Mouse (Mus musculus) midbrain, embryonic 11.5 days (tissue): ENCODE measurements at regions not wholly inside any gene's neighbourhood (a gene's known extent, or its start where the extent isn't known, plus 50 kb on each side); places are given as distances from the start of the nearest gene placed in this dataset.

Experiments
- ATAC-seq: fragments of 200-750 bp; cut with Nextera tagmentation; 2 replicates; pipeline ENCODE4 v1.8.0; 2017; ENCODE audit warnings: moderate TSS enrichment, moderate library complexity; ENCODE audit not compliant: low FRiP score
- DNase-seq: peaks from one replicate; pipeline ENCODE4 v3.0.0; 2015; ENCODE audit warnings: low spot score; ENCODE audit errors: missing footprints
- H3K27ac ChIP-seq: fragments of 300-500 bp; sonication (generic); 2 replicates; pipeline ENCODE4 v1.5.1; 2014; ENCODE audit warnings: low read depth, low read length
- H3K27me3 ChIP-seq: fragments of 300-500 bp; sonication (generic); 2 replicates; pipeline ENCODE4 v1.6.1; 2014; ENCODE audit warnings: mild to moderate bottlenecking, low read length, moderate library complexity, mixed read lengths; ENCODE audit not compliant: control insufficient read depth, insufficient read depth
- H3K36me3 ChIP-seq: fragments of 300-500 bp; sonication (generic); 2 replicates; pipeline ENCODE4 v1.6.1; 2014; ENCODE audit warnings: mild to moderate bottlenecking, low read length, moderate library complexity, mixed read lengths; ENCODE audit not compliant: control insufficient read depth, insufficient read depth
- H3K4me1 ChIP-seq: fragments of 300-500 bp; sonication (generic); 2 replicates; pipeline ENCODE4 v1.6.1; 2014; ENCODE audit warnings: low read length; ENCODE audit not compliant: control insufficient read depth, insufficient read depth
- H3K4me2 ChIP-seq: fragments of 300-500 bp; sonication (generic); 2 replicates; pipeline ENCODE4 v1.6.1; 2014; ENCODE audit warnings: mild to moderate bottlenecking, moderate library complexity
- H3K4me3 ChIP-seq: fragments of 300-500 bp; sonication (generic); 2 replicates; pipeline ENCODE4 v1.5.1; 2014; ENCODE audit warnings: low read depth, low read length
- H3K9ac ChIP-seq: fragments of 300-500 bp; sonication (generic); 2 replicates; pipeline ENCODE4 v1.6.1; 2014; ENCODE audit warnings: low read length
- H3K9me3 ChIP-seq: fragments of 300-500 bp; sonication (generic); 2 replicates; pipeline ENCODE4 v1.6.1; 2016; ENCODE audit warnings: low read length; ENCODE audit not compliant: control insufficient read depth
- WGBS: fragments of 180-500 bp; shearing (Covaris S2); extraction: QIAGEN DNeasy Blood & Tissue Kit; methylation state at CpG from one replicate; pipeline ENCODE4 v1.1.7; 2014; 5-methylcytosine and 5-hydroxymethylcytosine counted together

- no peaks in the 10 kb centered on the region for H3K9me3 ChIP-seq
- H3K4me1 ChIP-seq: no peaks in the 10 kb centered on the region
- WGBS: 43% methylated on average over 3 of the region's 3 CpGs
- H3K4me3 ChIP-seq: no peak overlapping the region
- DNase-seq: no peak
- ATAC-seq: no peak
- no peaks in the 10 kb centered on the region for H3K36me3 ChIP-seq
- H3K4me2 ChIP-seq: no peak overlapping the region
- H3K27ac ChIP-seq: no peak overlapping the region
- H3K27me3 ChIP-seq: no peaks in the 10 kb centered on the region
- no peak overlapping the region for H3K9ac ChIP-seq
Measured at GRCm38 (mm10) chr5:15773839-15774238, 59.8 kb upstream of the Speer4c start.

- Histone ChIP-seq H3K27ac (no peak overlapping the region), H3K4me2 (no peak overlapping the region), H3K27me3 (no peaks in the 10 kb centered on the region), H3K9ac (no peak overlapping the region), H3K4me3 (no peak overlapping the region), H3K9me3 (no peaks in the 10 kb centered on the region), H3K36me3 (no peaks in the 10 kb centered on the region), H3K4me1 (no peaks in the 10 kb centered on the region)
- DNase-seq (no peak), ATAC-seq (no peak)
- WGBS: 10% methylated on average over 3 of the region's 3 CpGs
Measured at GRCm38 (mm10) chr5:15774567-15774966, 60.5 kb upstream of the Speer4c start.

- Histone ChIP-seq H3K9me3 (no peaks in the 10 kb centered on the region), H3K4me3 (no peak overlapping the region), H3K27me3 (no peaks in the 10 kb centered on the region), H3K27ac (no peak overlapping the region), H3K4me1 (no peaks in the 10 kb centered on the region), H3K4me2 (no peak overlapping the region), H3K9ac (no peak overlapping the region), H3K36me3 (no peaks in the 10 kb centered on the region)
- ATAC-seq: no peak
- DNase-seq: no peak
- WGBS: 89% methylated on average over 3 of the region's 3 CpGs
Measured at GRCm38 (mm10) chr5:15776106-15776505, 62.0 kb upstream of the Speer4c start.

DNA sequence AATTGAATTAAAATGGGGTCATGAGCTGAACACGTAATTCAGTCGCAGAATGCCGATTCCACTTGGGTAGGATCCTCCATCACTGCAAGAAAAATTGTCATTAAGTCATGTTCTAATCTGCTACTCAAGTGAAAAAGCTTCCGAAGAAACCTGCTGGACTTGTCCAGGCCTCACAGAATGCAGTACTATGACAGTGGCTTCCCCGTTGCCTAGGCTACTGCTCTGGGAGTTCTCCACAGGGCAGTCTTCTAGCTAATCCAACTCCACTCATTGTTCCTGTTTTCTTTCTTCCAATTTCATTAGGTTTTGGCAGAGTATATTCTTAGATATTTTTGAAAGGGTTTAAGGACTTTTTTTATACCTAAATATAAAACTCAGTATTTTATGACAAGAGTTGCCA is 89.5 kb upstream of the Speer4c start:
- Histone ChIP-seq H3K9ac (no peak overlapping the region), H3K27me3 (no peaks in the 10 kb centered on the region), H3K9me3 (no peaks in the 10 kb centered on the region), H3K36me3 (no peaks in the 10 kb centered on the region), H3K27ac (no peak overlapping the region), H3K4me1 (no peaks in the 10 kb centered on the region), H3K4me2 (no peak overlapping the region), H3K4me3 (no peak overlapping the region)
- ATAC-seq (peak; percentile 71; the same call in 1 of the 2 replicates), DNase-seq (peak; percentile 88)
- WGBS: 61% methylated on average over 5 of the region's 5 CpGs

GRCm38 (mm10) chr5:15816864-15817263 is 102.8 kb upstream of the Speer4c start:
- DNase-seq (no peak), ATAC-seq (no peak)
- no peak overlapping the region for H3K4me2 ChIP-seq
- no peaks in the 10 kb centered on the region for H3K4me1 ChIP-seq
- WGBS: 75% methylated on average over 3 of the region's 3 CpGs
- no peak overlapping the region for H3K4me3 ChIP-seq
- no peaks in the 10 kb centered on the region for H3K27me3 ChIP-seq
- no peaks in the 10 kb centered on the region for H3K36me3 ChIP-seq
- no peak overlapping the region for H3K27ac ChIP-seq
- H3K9me3 ChIP-seq: no peaks in the 10 kb centered on the region
- H3K9ac ChIP-seq: no peak overlapping the region

DNA sequence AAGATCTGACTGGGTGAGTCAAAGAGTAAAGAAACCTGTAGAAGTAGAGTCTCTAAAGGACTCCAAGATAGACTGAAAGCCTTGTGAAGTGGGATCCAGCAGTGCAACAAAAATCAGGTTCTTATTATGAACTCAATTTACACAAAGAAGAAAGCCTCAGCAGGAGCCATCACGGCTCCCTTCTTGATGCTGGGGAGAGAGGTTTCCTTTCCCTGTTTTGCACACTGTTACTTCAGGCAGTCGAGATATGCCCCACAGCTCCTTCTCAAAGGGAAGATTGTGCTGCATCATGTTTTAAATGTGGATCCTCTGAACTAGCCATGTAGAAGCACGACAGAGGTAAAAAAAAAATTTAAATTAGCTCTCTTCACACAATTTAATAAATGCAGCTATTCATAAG is 103.3 kb upstream of the Speer4c start:
- WGBS: 34% methylated on average over 3 of the region's 3 CpGs
- H3K9me3 ChIP-seq: no peaks in the 10 kb centered on the region
- H3K4me3 ChIP-seq: no peak overlapping the region
- no peak for DNase-seq
- ATAC-seq: no peak
- H3K36me3 ChIP-seq: no peaks in the 10 kb centered on the region
- no peaks in the 10 kb centered on the region for H3K27me3 ChIP-seq
- H3K4me2 ChIP-seq: no peak overlapping the region
- no peak overlapping the region for H3K9ac ChIP-seq
- no peak overlapping the region for H3K27ac ChIP-seq
- H3K4me1 ChIP-seq: no peaks in the 10 kb centered on the region

- DNase-seq (no peak), ATAC-seq (no peak)
- no peak overlapping the region for H3K9ac ChIP-seq
- no peaks in the 10 kb centered on the region for H3K9me3 ChIP-seq
- no peaks in the 10 kb centered on the region for H3K4me1 ChIP-seq
- no peaks in the 10 kb centered on the region for H3K27me3 ChIP-seq
- WGBS: 87% methylated on average over 3 of the region's 3 CpGs
- H3K4me3 ChIP-seq: no peak overlapping the region
- no peak overlapping the region for H3K27ac ChIP-seq
- no peak overlapping the region for H3K4me2 ChIP-seq
- H3K36me3 ChIP-seq: no peaks in the 10 kb centered on the region
Measured at GRCm38 (mm10) chr5:15822989-15823388, 108.9 kb upstream of the Speer4c start.

DNA sequence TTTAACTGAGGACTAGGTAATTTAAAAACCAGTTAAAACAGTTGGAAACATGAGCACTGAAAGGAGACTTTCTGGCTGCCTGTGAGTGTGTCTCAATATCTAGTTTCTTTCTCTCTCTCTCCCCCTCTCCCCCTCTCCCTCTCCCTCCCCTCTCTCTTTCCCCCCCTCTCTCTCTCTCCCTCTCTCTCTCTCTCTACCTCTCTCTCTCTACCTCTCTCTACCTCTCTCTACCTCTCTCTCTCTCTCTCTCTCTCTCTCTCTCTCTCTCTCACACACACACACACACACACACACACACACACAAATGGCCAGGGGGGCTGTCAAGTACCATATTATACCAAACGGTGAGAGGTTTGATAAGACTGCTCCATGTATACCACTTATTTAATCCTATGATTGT is 103.0 kb upstream of the Cacna2d1 start:
- no peak overlapping the region for H3K4me2 ChIP-seq
- H3K4me1 ChIP-seq: no peaks in the 10 kb centered on the region
- H3K27me3 ChIP-seq: no peaks in the 10 kb centered on the region
- WGBS: 85% methylated on average over 1 of the region's 1 CpGs
- H3K36me3 ChIP-seq: no peaks in the 10 kb centered on the region
- ATAC-seq: no peak
- H3K9me3 ChIP-seq: no peaks in the 10 kb centered on the region
- H3K27ac ChIP-seq: no peak overlapping the region
- no peak overlapping the region for H3K9ac ChIP-seq
- no peak for DNase-seq
- no peak overlapping the region for H3K4me3 ChIP-seq

DNA sequence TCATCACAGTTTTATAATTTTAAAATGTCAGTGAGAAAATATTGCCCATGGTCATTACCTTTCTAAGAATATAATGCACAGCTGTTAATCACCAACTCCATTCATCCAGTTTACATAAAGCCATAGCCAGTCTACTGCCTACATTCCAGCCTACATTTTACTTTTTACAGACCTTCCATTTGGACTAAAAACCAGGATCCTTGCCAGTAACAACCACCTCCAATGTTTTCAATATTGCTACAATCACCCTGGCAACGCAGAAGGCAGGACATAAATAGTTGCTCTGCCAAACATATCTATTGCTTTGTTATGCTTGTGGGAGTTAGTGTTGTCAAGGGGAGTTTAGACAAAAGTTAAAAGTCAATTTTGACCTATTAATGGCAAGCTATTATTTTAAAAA is 102.2 kb upstream of the Cacna2d1 start:
- no peak for DNase-seq
- Histone ChIP-seq H3K9ac (no peak overlapping the region), H3K27ac (no peak overlapping the region), H3K27me3 (no peaks in the 10 kb centered on the region), H3K9me3 (no peaks in the 10 kb centered on the region), H3K36me3 (no peaks in the 10 kb centered on the region), H3K4me3 (no peak overlapping the region), H3K4me2 (no peak overlapping the region), H3K4me1 (no peaks in the 10 kb centered on the region)
- no peak for ATAC-seq
- 89% methylated on average over 1 of the region's 1 CpGs for WGBS
